Mouse (Mus musculus): ENCODE data around the gene 2510009E07Rik. TPM values are rescaled to one million over a fixed set of nuclear protein-coding genes. Genes with fewer than 3 reads are reported as not detected.
A peak's percentile ranks its signal among the peaks of the same experiment; 100 is the strongest.

Gene 2510009E07Rik
- polyA plus RNA-seq, 1 experiment = not detected

- peaks cover 4% of the 10 kb centered on the region for H3K4me1 ChIP-seq (ENCODE audit: control insufficient read depth, insufficient read depth, low read length)
- peak overlapping the region; percentile 50; the same call in 1 of the 2 replicates for H3K27ac ChIP-seq (ENCODE audit: insufficient read depth, low read depth, low read length)
- no peak overlapping the region for H3K4me3 ChIP-seq (ENCODE audit: insufficient read depth, low read depth, low read length)
- WGBS = 49% methylated on average over 5 of the region's 5 CpGs
- no peak for TF ChIP-seq CTCF (IDR thresholded peaks at IDR 0.05; ENCODE audit: insufficient read depth, low read depth, low read length)
- TF ChIP-seq POLR2A (IDR thresholded peaks at IDR 0.05; ENCODE audit: insufficient read depth, low read depth, low read length) = no peak
Measured at GRCm38 (mm10) chr16:21636156-21636853, 58.2 kb downstream of the 2510009E07Rik start.

- Histone ChIP-seq H3K4me1 (ENCODE audit: control insufficient read depth, insufficient read depth, low read length) (peaks cover 4% of the 10 kb centered on the region), H3K4me3 (ENCODE audit: insufficient read depth, low read depth, low read length) (no peak overlapping the region), H3K27ac (ENCODE audit: insufficient read depth, low read depth, low read length) (no peak overlapping the region)
- TF ChIP-seq POLR2A (IDR thresholded peaks at IDR 0.05; ENCODE audit: insufficient read depth, low read depth, low read length) (no peak), CTCF (IDR thresholded peaks at IDR 0.05; ENCODE audit: insufficient read depth, low read depth, low read length) (no peak)
Measured at GRCm38 (mm10) chr16:21634460-21634859, 60.0 kb downstream of the 2510009E07Rik start.

- no peak for TF ChIP-seq POLR2A (IDR thresholded peaks at IDR 0.05; ENCODE audit: insufficient read depth, low read depth, low read length)
- TF ChIP-seq CTCF (IDR thresholded peaks at IDR 0.05; ENCODE audit: insufficient read depth, low read depth, low read length) = no peak
- H3K4me1 ChIP-seq (ENCODE audit: control insufficient read depth, insufficient read depth, low read length) = peaks cover 14% of the 10 kb centered on the region
- WGBS = 74% methylated on average over 4 of the region's 4 CpGs
Measured at GRCm38 (mm10) chr16:21631815-21632222, 62.6 kb downstream of the 2510009E07Rik start.

GRCm38 (mm10) chr16:21630614-21631013 lies 63.9 kb downstream of the 2510009E07Rik start:
- TF ChIP-seq CTCF (IDR thresholded peaks at IDR 0.05; ENCODE audit: insufficient read depth, low read depth, low read length) (no peak), POLR2A (IDR thresholded peaks at IDR 0.05; ENCODE audit: insufficient read depth, low read depth, low read length) (no peak)
- 86% methylated on average over 4 of the region's 4 CpGs for WGBS
- no peak overlapping the region for H3K27ac ChIP-seq (ENCODE audit: insufficient read depth, low read depth, low read length)
- H3K4me3 ChIP-seq (ENCODE audit: insufficient read depth, low read depth, low read length) = no peak overlapping the region
- peaks cover 14% of the 10 kb centered on the region for H3K4me1 ChIP-seq (ENCODE audit: control insufficient read depth, insufficient read depth, low read length)

More at GRCm38 (mm10) chr16:21631815-21632222, 62.6 kb downstream of the 2510009E07Rik start:
- no peak overlapping the region for H3K4me3 ChIP-seq (ENCODE audit: insufficient read depth, low read depth, low read length)
- H3K27ac ChIP-seq (ENCODE audit: insufficient read depth, low read depth, low read length) = no peak overlapping the region

GRCm38 (mm10) chr16:21628061-21628591 lies 66.3 kb downstream of the 2510009E07Rik start:
- peaks cover 14% of the 10 kb centered on the region for H3K4me1 ChIP-seq (ENCODE audit: control insufficient read depth, insufficient read depth, low read length)
- no peak for TF ChIP-seq POLR2A (IDR thresholded peaks at IDR 0.05; ENCODE audit: insufficient read depth, low read depth, low read length)
- no peak for TF ChIP-seq CTCF (IDR thresholded peaks at IDR 0.05; ENCODE audit: insufficient read depth, low read depth, low read length)
- 18% methylated on average over 13 of the region's 13 CpGs for WGBS
- H3K27ac ChIP-seq (ENCODE audit: insufficient read depth, low read depth, low read length) = no peak overlapping the region
- H3K4me3 ChIP-seq (ENCODE audit: insufficient read depth, low read depth, low read length) = no peak overlapping the region

GRCm38 (mm10) chr16:21627248-21627647 lies 67.2 kb downstream of the 2510009E07Rik start:
- WGBS = 55% methylated on average over 6 of the region's 6 CpGs

GRCm38 (mm10) chr16:21625784-21626634 lies 68.5 kb downstream of the 2510009E07Rik start:
- TF ChIP-seq POLR2A (IDR thresholded peaks at IDR 0.05; ENCODE audit: insufficient read depth, low read depth, low read length) = no peak
- TF ChIP-seq CTCF (IDR thresholded peaks at IDR 0.05; ENCODE audit: insufficient read depth, low read depth, low read length) = no peak
- no peak overlapping the region for H3K4me3 ChIP-seq (ENCODE audit: insufficient read depth, low read depth, low read length)
- peaks cover 14% of the 10 kb centered on the region for H3K4me1 ChIP-seq (ENCODE audit: control insufficient read depth, insufficient read depth, low read length)
- 83% methylated on average over 6 of the region's 6 CpGs for WGBS
- no peak overlapping the region for H3K27ac ChIP-seq (ENCODE audit: insufficient read depth, low read depth, low read length)

More at GRCm38 (mm10) chr16:21627248-21627647, 67.2 kb downstream of the 2510009E07Rik start:
- Histone ChIP-seq H3K27ac (ENCODE audit: insufficient read depth, low read depth, low read length) (no peak overlapping the region), H3K4me3 (ENCODE audit: insufficient read depth, low read depth, low read length) (no peak overlapping the region), H3K4me1 (ENCODE audit: control insufficient read depth, insufficient read depth, low read length) (peaks cover 14% of the 10 kb centered on the region)
- no peak for TF ChIP-seq POLR2A (IDR thresholded peaks at IDR 0.05; ENCODE audit: insufficient read depth, low read depth, low read length)
- no peak for TF ChIP-seq CTCF (IDR thresholded peaks at IDR 0.05; ENCODE audit: insufficient read depth, low read depth, low read length)

GRCm38 (mm10) chr16:21620630-21621029 lies 73.8 kb downstream of the 2510009E07Rik start:
- WGBS = 81% methylated on average over 2 of the region's 2 CpGs
- H3K27ac ChIP-seq (ENCODE audit: insufficient read depth, low read depth, low read length) = no peak overlapping the region
- H3K4me3 ChIP-seq (ENCODE audit: insufficient read depth, low read depth, low read length) = no peak overlapping the region
- TF ChIP-seq CTCF (IDR thresholded peaks at IDR 0.05; ENCODE audit: insufficient read depth, low read depth, low read length) = no peak
- TF ChIP-seq POLR2A (IDR thresholded peaks at IDR 0.05; ENCODE audit: insufficient read depth, low read depth, low read length) = no peak
- H3K4me1 ChIP-seq (ENCODE audit: control insufficient read depth, insufficient read depth, low read length) = no peaks in the 10 kb centered on the region

GRCm38 (mm10) chr16:21615802-21616201 lies 78.7 kb downstream of the 2510009E07Rik start:
- H3K4me3 ChIP-seq (ENCODE audit: insufficient read depth, low read depth, low read length) = no peak overlapping the region
- TF ChIP-seq CTCF (IDR thresholded peaks at IDR 0.05; ENCODE audit: insufficient read depth, low read depth, low read length) = 0 out of 2 replicates have a peak, but pooled peaks have one; percentile 10
- no peak for TF ChIP-seq POLR2A (IDR thresholded peaks at IDR 0.05; ENCODE audit: insufficient read depth, low read depth, low read length)
- no peak overlapping the region for H3K27ac ChIP-seq (ENCODE audit: insufficient read depth, low read depth, low read length)
- WGBS = 50% methylated on average over 7 of the region's 7 CpGs
- H3K4me1 ChIP-seq (ENCODE audit: control insufficient read depth, insufficient read depth, low read length) = no peaks in the 10 kb centered on the region
